Mouse (Mus musculus) myocyte (in vitro differentiated cells): ENCODE measurements at regions not wholly inside any gene's neighbourhood (a gene's known extent, or its start where the extent isn't known, plus 50 kb on each side); places are given as distances from the start of the nearest gene placed in this dataset.

Source experiments
- H3K27me3 ChIP-seq: one replicate; pipeline ENCODE4 v1.6.1; 2011; ENCODE audit not compliant: control insufficient read depth, insufficient read depth, insufficient read length
- H3K36me3 ChIP-seq: one replicate; pipeline ENCODE4 v1.6.1; 2011; ENCODE audit not compliant: control insufficient read depth, insufficient read depth
- H3K4me2 ChIP-seq: one replicate; pipeline ENCODE4 v1.6.1; 2011; ENCODE audit warnings: low read depth, control low read depth
- H3K4me3 ChIP-seq: one replicate; pipeline ENCODE4 v1.5.1; 2011; ENCODE audit warnings: mild to moderate bottlenecking, control low read depth, moderate library complexity
- H3K79me2 ChIP-seq: one replicate; pipeline ENCODE4 v1.6.1; 2011; ENCODE audit not compliant: control insufficient read depth, insufficient read depth
- H3ac ChIP-seq: one replicate; pipeline ENCODE4 v1.6.1; 2011; ENCODE audit not compliant: control insufficient read depth, insufficient read length
- CEBPB ChIP-seq: IDR thresholded peaks from 2 replicates; pipeline ENCODE4 v1.6.1; 2011; ENCODE audit warnings: mild to moderate bottlenecking, moderate library complexity; ENCODE audit not compliant: poor library complexity, insufficient read depth, severe bottlenecking
- E2F4 ChIP-seq: IDR thresholded peaks from one replicate; pipeline ENCODE4 v1.6.1; 2011; ENCODE audit warnings: mild to moderate bottlenecking, control low read depth, moderate library complexity; ENCODE audit not compliant: insufficient read depth
- MAX ChIP-seq: IDR thresholded peaks from one replicate; pipeline ENCODE4 v1.6.1; 2011; ENCODE audit warnings: low read depth, mild to moderate bottlenecking, control low read depth
- MYOD1 ChIP-seq, 3 experiments: IDR thresholded peaks; one replicate each; pipeline ENCODE4 v1.6.1; 2011; ENCODE audit warnings: control low read depth in 2 of 3, low read depth in 2 of 3, mild to moderate bottlenecking in 2 of 3, moderate library complexity in 1 of 3; ENCODE audit not compliant: insufficient read length in 2 of 3, control insufficient read depth in 1 of 3
- MYOG ChIP-seq, 3 experiments: IDR thresholded peaks; one replicate each; pipeline ENCODE4 v1.6.1; 2011; ENCODE audit warnings: control low read depth in 2 of 3, low read depth in 2 of 3, mild to moderate bottlenecking in 2 of 3; ENCODE audit not compliant: insufficient read length in 2 of 3, control insufficient read depth in 1 of 3, insufficient read depth in 1 of 3
- POLR2A ChIP-seq: IDR thresholded peaks from one replicate; pipeline ENCODE4 v1.6.1; 2011; ENCODE audit warnings: low read depth, mild to moderate bottlenecking, control low read depth, moderate library complexity; ENCODE audit not compliant: insufficient read length
- POLR2AphosphoS2 ChIP-seq: IDR thresholded peaks from one replicate; pipeline ENCODE4 v1.6.1; 2011; ENCODE audit warnings: low read depth, control low read depth; ENCODE audit not compliant: insufficient read length
- REST ChIP-seq: IDR thresholded peaks from one replicate; pipeline ENCODE4 v1.6.1; 2011; ENCODE audit warnings: mild to moderate bottlenecking, control low read depth, moderate library complexity; ENCODE audit not compliant: insufficient read depth, insufficient read length
- SRF ChIP-seq: IDR thresholded peaks from one replicate; pipeline ENCODE4 v1.6.1; 2011; ENCODE audit warnings: low read depth; ENCODE audit not compliant: control insufficient read depth, insufficient read length
- TCF12 ChIP-seq: IDR thresholded peaks from one replicate; pipeline ENCODE4 v1.6.1; 2011; ENCODE audit warnings: mild to moderate bottlenecking, control low read depth; ENCODE audit not compliant: poor library complexity, insufficient read depth, severe bottlenecking
- TCF3 ChIP-seq: IDR thresholded peaks from one replicate; pipeline ENCODE4 v1.6.1; 2011; ENCODE audit warnings: low read depth, control low read depth; ENCODE audit not compliant: insufficient read length
- USF1 ChIP-seq: IDR thresholded peaks from one replicate; pipeline ENCODE4 v1.6.1; 2011; ENCODE audit warnings: low read depth, mild to moderate bottlenecking, control low read depth, moderate library complexity

DNA sequence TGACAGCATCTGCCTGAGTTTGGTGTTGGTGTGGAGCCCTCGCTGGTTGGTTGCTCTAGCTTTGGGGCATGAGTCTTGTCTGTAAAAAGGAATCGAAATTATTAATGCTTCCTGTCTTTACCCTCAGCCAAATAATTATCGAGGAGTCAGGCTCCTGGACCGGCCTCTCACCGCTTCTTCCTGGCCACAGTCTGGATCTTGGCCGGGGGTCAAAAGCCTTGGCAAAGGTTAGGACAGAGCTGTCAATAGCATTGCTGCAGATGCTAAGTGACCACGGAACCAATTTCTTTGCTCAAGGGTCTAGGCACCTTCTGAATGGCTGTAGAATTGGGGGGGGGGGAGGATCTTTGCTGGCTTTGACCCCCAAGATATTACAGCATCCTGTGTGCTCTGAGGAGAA, 207.3 kb downstream of the Sec16b start:
- Histone ChIP-seq H3ac (no peak overlapping the region), H3K27me3 (no peaks in the 10 kb centered on the region), H3K79me2 (no peaks in the 10 kb centered on the region), H3K4me2 (no peak overlapping the region), H3K36me3 (no peaks in the 10 kb centered on the region), H3K4me3 (no peak overlapping the region)
- TF ChIP-seq MYOG (IDR thresholded peaks at IDR 0.05; ENCODE audit: control insufficient read depth in 1 of 3, insufficient read depth in 1 of 3, insufficient read length in 2 of 3, low read depth in 2 of 3) (no peak), REST (no peak), TCF3 (no peak), TCF12 (no peak), MYOD1 (IDR thresholded peaks at IDR 0.05; ENCODE audit: control insufficient read depth in 1 of 3, insufficient read length in 2 of 3, low read depth in 2 of 3) (no peak), SRF (no peak), MAX (no peak), USF1 (no peak), CEBPB (no peak), E2F4 (no peak), POLR2AphosphoS2 (no peak), POLR2A (no peak)

DNA sequence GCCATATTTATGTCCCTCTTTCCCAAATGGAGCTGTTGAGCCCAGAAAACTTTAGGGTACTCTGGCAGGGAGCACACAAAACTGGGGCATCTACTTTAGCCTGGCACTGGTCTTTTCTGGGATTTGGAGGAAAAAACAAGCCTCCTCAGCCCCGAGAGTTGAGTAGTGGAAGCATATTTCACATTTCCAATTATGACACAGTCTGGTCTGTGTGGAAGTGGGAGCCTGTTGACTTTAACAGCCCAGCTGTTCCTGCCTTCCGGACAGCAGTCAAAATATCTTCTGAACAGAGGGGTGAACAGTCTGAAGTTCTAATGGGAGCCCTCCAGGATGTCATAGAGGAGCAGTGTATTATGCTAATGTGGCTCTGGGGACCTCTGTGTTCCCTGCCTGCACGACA, 209.1 kb downstream of the Sec16b start:
- TF ChIP-seq POLR2AphosphoS2 (no peak), CEBPB (no peak), MYOD1 (IDR thresholded peaks at IDR 0.05; ENCODE audit: control insufficient read depth in 1 of 3, insufficient read length in 2 of 3, low read depth in 2 of 3) (no peak), TCF12 (no peak), MYOG (IDR thresholded peaks at IDR 0.05; ENCODE audit: control insufficient read depth in 1 of 3, insufficient read depth in 1 of 3, insufficient read length in 2 of 3, low read depth in 2 of 3) (no peak), POLR2A (no peak), REST (no peak), USF1 (no peak), E2F4 (no peak), SRF (no peak), MAX (no peak), TCF3 (no peak)
- no peak overlapping the region for H3K4me2 ChIP-seq
- no peaks in the 10 kb centered on the region for H3K27me3 ChIP-seq
- H3K36me3 ChIP-seq = no peaks in the 10 kb centered on the region
- H3ac ChIP-seq = no peak overlapping the region
- no peaks in the 10 kb centered on the region for H3K79me2 ChIP-seq
- H3K4me3 ChIP-seq = no peak overlapping the region

DNA sequence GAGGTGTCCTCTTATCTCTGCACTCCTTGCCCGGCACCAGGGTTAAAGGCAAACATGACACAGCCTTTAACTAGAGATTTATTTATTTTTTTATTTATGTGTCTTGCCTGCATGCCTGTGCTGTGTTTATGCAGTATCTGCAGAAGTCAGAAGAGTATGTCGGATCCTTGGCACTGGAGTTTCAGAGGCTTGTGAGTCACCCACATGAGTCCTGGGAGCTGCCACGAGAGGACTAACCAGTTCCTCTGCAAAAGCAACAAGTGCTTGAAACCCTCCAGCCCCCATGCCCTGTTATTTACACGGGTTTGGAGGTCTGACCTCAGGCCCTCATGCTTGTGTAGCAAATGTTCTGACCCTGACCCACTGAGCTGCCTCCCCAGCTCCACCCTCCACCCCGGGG, 210.6 kb downstream of the Sec16b start:
- H3K4me3 ChIP-seq = no peak overlapping the region
- TF ChIP-seq MYOD1 (IDR thresholded peaks at IDR 0.05; ENCODE audit: control insufficient read depth in 1 of 3, insufficient read length in 2 of 3, low read depth in 2 of 3) (no peak), POLR2A (no peak), POLR2AphosphoS2 (no peak), MAX (no peak), CEBPB (no peak), TCF3 (no peak), SRF (no peak), E2F4 (no peak), USF1 (no peak), REST (no peak), MYOG (IDR thresholded peaks at IDR 0.05; ENCODE audit: control insufficient read depth in 1 of 3, insufficient read depth in 1 of 3, insufficient read length in 2 of 3, low read depth in 2 of 3) (no peak), TCF12 (no peak)
- no peaks in the 10 kb centered on the region for H3K36me3 ChIP-seq
- H3K27me3 ChIP-seq = no peaks in the 10 kb centered on the region
- no peaks in the 10 kb centered on the region for H3K79me2 ChIP-seq
- no peak overlapping the region for H3ac ChIP-seq
- H3K4me2 ChIP-seq = no peak overlapping the region

DNA sequence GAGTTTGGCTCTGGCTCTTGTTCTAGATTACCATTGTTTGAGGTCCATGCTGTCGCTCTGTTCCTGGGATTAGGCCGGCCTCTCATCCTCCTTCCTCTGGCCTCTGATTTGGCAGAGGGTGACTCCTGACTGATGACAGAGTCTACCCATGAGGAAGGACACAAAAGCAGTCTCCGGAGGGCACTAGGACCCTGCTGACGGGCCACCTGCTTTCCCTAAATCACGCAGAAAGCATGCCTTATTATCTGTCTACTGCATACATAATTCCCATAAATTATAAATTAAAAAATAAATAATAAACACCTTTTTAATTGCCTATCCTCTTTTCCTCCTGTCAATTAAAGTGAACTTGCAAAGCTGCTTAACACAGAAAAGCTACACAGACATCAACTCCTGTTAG, 215.4 kb downstream of the Sec16b start:
- Histone ChIP-seq H3K27me3 (peaks cover 7% of the 10 kb centered on the region), H3K36me3 (no peaks in the 10 kb centered on the region), H3K4me2 (no peak overlapping the region), H3K79me2 (no peaks in the 10 kb centered on the region), H3K4me3 (no peak overlapping the region), H3ac (no peak overlapping the region)
- no peak for TF ChIP-seq TCF3
- TF ChIP-seq REST = no peak
- TF ChIP-seq POLR2A = no peak

DNA sequence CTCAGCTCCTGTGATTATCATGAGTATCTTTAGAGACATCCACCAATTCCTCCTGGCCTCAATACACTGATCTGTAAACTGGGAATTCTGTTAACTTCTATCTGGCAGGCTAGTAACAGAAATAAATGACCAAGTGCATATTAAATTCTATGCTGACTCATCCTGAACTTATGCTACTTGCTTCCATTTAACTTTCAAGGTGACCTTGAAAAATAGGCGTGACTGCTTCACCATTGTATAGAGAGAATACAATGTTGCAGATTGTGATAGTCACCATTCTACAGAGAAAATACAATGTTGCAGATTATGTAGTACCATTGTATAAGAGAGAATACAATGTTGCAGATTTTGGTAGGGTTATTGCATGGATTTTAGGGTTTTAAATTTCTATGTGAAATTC, 224.6 kb downstream of the Sec16b start:
- H3K4me2 ChIP-seq = no peak overlapping the region
- TF ChIP-seq USF1 = no peak
- no peak for TF ChIP-seq MYOG (IDR thresholded peaks at IDR 0.05; ENCODE audit: control insufficient read depth in 1 of 3, insufficient read depth in 1 of 3, insufficient read length in 2 of 3, low read depth in 2 of 3)
- no peak for TF ChIP-seq MYOD1 (IDR thresholded peaks at IDR 0.05; ENCODE audit: control insufficient read depth in 1 of 3, insufficient read length in 2 of 3, low read depth in 2 of 3)
- no peak for TF ChIP-seq TCF3
- TF ChIP-seq MAX = no peak
- TF ChIP-seq POLR2A = no peak
- TF ChIP-seq CEBPB = no peak
- TF ChIP-seq E2F4 = no peak
- no peak for TF ChIP-seq REST
- no peak for TF ChIP-seq SRF
- TF ChIP-seq POLR2AphosphoS2 = no peak
- TF ChIP-seq TCF12 = no peak
- no peaks in the 10 kb centered on the region for H3K27me3 ChIP-seq
- H3ac ChIP-seq = no peak overlapping the region
- no peak overlapping the region for H3K4me3 ChIP-seq
- no peaks in the 10 kb centered on the region for H3K36me3 ChIP-seq
- H3K79me2 ChIP-seq = no peaks in the 10 kb centered on the region
